Mouse (Mus musculus): ENCODE data around the gene Prkca.

The Prkca gene

GRCm38 (mm10) chr11:108145752-108146496, 197.8 kb downstream of the Prkca start:
- no peak for TF ChIP-seq GATA4 (IDR thresholded peaks at IDR 0.05; ENCODE audit: insufficient replicate concordance, low read length)

GRCm38 (mm10) chr11:108145128-108145527, 198.6 kb downstream of the Prkca start:
- no peak for TF ChIP-seq GATA4 (IDR thresholded peaks at IDR 0.05; ENCODE audit: insufficient replicate concordance, low read length)

GRCm38 (mm10) chr11:108143739-108144138, 200.0 kb downstream of the Prkca start:
- no peak for TF ChIP-seq GATA4 (IDR thresholded peaks at IDR 0.05; ENCODE audit: insufficient replicate concordance, low read length)

GRCm38 (mm10) chr11:108140028-108140427, 203.7 kb downstream of the Prkca start:
- no peak for TF ChIP-seq GATA4 (IDR thresholded peaks at IDR 0.05; ENCODE audit: insufficient replicate concordance, low read length)

- no peak for TF ChIP-seq GATA4 (IDR thresholded peaks at IDR 0.05; ENCODE audit: insufficient replicate concordance, low read length)
Observed at GRCm38 (mm10) chr11:108136341-108136740, 207.4 kb downstream of the Prkca start.

- TF ChIP-seq GATA4 (IDR thresholded peaks at IDR 0.05; ENCODE audit: insufficient replicate concordance, low read length) = no peak
Observed at GRCm38 (mm10) chr11:108135407-108136159, 208.1 kb downstream of the Prkca start.

DNA sequence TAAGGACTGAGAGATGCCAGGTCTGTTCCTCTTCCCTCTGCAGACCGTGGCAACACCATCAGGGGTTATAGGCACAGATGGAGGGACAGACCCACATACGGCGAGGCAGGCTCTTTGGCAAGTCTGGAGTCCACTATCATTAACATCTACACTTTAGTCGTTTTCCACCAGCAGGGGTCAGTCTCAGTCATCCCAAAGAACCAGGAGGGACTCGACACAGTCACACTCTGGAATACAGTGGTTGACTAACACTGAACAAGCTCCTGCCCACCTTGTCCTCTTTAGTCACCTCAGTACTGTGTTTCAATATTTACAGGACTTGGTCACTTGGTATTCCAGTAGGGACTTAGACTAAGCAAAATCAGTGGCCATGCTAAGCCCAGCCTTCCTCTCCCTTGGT, 215.1 kb downstream of the Prkca start:
- peak; percentile 37; the same call in 1 of the 2 replicates for TF ChIP-seq GATA4 (IDR thresholded peaks at IDR 0.05; ENCODE audit: insufficient replicate concordance, low read length)

DNA sequence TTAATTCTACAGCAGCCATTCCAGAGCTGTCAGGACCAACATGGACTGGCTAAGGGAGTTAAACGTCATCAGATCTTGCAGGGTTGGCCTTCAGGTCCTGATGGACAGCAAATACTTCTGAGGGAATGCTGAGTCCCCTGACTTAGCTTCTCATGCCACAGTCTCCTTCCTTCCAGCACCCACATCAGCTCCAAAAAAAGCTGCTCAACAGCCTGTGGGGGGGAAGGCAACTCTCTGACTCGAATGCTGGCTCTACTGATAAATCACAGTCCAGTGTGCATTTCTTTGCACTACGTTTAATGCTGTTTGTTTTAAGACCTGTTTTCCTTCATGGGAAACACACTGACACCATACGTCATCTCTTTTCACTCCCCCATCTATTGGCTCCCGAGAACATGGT, 215.8 kb downstream of the Prkca start:
- TF ChIP-seq GATA4 (IDR thresholded peaks at IDR 0.05; ENCODE audit: insufficient replicate concordance, low read length) = no peak

DNA sequence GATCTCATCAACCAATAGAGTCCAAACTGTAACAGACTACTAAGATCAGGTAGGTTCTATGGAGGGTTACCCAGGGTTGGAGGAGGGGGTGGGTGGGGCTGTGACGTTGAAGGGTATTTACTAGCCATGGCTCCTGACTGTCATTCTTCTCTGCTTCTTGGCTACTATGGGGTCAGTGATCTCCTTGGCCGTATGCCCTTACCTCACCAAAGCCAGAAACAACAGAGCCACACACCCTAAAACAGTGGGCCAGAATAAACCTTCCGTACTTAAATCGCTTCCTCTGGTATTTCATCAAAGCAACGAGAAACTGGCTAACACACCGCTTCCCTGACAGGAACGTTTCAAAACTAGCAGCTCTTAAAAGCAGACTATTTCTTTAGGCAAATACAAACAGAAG, 221.2 kb downstream of the Prkca start:
- no peak for TF ChIP-seq GATA4 (IDR thresholded peaks at IDR 0.05; ENCODE audit: insufficient replicate concordance, low read length)

DNA sequence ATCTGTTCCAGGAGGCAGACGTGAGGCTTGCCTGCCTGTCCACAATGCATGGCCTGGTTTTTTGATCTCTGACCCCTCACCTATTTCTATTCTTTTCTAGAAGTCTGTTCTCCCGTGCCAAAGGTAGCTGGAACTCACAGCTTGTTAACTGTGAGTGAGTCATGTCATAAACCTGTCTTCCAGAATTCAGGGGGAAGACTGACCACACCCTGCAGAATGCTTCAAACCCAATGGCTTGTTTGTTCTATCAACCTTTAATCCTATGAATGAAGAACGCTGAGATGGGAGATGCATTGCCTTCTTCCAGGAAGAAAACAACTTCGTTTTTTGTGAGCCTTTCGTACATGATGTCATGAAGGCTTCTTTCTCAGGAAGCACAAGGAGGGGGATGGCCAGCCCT, 223.0 kb downstream of the Prkca start:
- TF ChIP-seq GATA4 (IDR thresholded peaks at IDR 0.05; ENCODE audit: insufficient replicate concordance, low read length) = no peak

DNA sequence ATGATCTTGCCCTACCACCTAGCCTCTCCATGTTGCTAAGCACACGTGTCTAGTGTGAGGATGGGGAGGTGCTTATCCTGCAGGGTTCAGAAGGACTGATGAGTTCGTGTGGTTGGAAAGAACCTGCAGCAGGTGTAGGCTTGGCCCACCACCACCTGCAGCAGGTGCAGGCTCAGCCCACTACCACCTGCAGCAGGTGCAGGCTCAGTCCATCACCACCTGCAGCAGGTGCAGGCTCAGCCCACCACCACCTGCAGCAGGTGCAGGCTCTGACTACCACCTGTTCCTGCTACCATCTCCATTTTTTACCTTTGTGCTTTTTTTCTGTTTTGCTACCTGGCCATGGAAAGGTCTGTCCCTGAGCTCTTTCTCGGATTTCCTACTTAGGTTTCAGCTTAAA, 223.9 kb downstream of the Prkca start:
- no peak for TF ChIP-seq GATA4 (IDR thresholded peaks at IDR 0.05; ENCODE audit: insufficient replicate concordance, low read length)

GRCm38 (mm10) chr11:108118814-108119213, 224.9 kb downstream of the Prkca start:
- no peak for TF ChIP-seq GATA4 (IDR thresholded peaks at IDR 0.05; ENCODE audit: insufficient replicate concordance, low read length)

- TF ChIP-seq GATA4 (IDR thresholded peaks at IDR 0.05; ENCODE audit: insufficient replicate concordance, low read length) = no peak
Observed at GRCm38 (mm10) chr11:108118221-108118620, 225.5 kb downstream of the Prkca start.

GRCm38 (mm10) chr11:108117360-108118050, 226.2 kb downstream of the Prkca start:
- no peak for TF ChIP-seq GATA4 (IDR thresholded peaks at IDR 0.05; ENCODE audit: insufficient replicate concordance, low read length)

DNA sequence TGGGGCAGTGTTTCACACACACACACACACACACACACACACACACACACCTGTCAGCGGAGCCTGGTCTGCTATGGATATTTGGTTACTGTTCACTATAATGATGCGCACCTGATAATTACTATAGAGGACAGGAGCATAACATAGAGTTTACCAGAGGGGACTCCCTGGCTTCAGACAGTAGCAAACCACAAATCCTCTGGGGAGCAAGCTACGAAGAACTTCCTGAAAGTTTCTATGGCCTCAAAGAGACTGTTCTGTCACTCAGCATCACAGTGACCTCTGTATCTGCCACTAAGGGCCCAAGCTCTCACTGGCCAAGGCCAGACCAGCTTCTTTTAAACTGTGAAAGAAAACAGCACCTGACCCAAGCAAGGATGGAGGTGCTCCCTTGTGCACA, 229.6 kb downstream of the Prkca start:
- no peak for TF ChIP-seq GATA4 (IDR thresholded peaks at IDR 0.05; ENCODE audit: insufficient replicate concordance, low read length)

GRCm38 (mm10) chr11:108112437-108112836, 231.3 kb downstream of the Prkca start:
- no peak for TF ChIP-seq GATA4 (IDR thresholded peaks at IDR 0.05; ENCODE audit: insufficient replicate concordance, low read length)
